Mouse (Mus musculus): ENCODE results near the gene Ptges3l.

- TF ChIP-seq CTCF (IDR thresholded peaks at IDR 0.05; ENCODE audit: borderline replicate concordance, extremely low read depth, insufficient read depth, insufficient read length) (no peak), POLR2A (IDR thresholded peaks at IDR 0.05; ENCODE audit: borderline replicate concordance, extremely low read depth, insufficient read depth, insufficient read length, poor library complexity, severe bottlenecking) (no peak)
Measured at GRCm38 (mm10) chr11:101468263-101468688, 43.1 kb upstream of the Ptges3l start.
